Mouse (Mus musculus) urinary bladder, adult 18-20 months (tissue): ENCODE measurements around the gene Man1a.

Source experiments
- DNase-seq, 2 experiments: peaks; one replicate each; pipeline ENCODE4 v3.0.0; 2022; ENCODE audit warnings: low spot score in 2 of 2, mixed read lengths in 2 of 2

The Man1a gene

GRCm38 (mm10) chr10:53915719-53916118 lies 160.7 kb downstream of the Man1a start:
- DNase-seq: no peak

DNA sequence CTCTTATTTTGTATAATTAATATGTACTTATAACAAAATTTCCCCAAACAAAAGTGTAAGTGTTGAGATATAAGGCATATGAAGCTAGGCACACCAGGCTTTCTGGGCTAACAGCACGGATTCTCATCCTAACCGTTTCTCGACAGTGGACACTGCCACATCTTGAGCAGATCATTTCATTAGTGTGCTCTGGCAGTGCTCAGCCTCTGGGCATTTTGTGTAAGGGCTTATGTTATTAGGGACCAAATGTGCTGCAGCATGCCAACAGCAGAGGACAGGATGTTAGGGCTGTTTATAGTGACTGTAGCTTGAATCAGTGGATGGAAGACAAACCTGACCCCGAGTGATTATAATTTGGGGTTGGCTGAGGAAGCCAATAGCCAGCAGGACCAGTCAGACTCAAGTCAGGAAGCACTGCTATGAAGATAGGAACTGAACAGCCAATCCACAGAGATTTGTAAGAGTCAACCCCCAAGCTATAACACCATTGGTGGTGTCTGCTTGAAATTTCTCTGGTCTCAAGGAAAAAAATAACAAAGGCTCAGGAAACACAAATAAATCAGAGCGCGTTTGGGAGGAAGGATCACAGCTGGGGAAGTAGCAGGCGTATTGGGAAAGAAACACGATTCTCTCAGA lies 161.3 kb downstream of the Man1a start:
- no peak for DNase-seq

DNA sequence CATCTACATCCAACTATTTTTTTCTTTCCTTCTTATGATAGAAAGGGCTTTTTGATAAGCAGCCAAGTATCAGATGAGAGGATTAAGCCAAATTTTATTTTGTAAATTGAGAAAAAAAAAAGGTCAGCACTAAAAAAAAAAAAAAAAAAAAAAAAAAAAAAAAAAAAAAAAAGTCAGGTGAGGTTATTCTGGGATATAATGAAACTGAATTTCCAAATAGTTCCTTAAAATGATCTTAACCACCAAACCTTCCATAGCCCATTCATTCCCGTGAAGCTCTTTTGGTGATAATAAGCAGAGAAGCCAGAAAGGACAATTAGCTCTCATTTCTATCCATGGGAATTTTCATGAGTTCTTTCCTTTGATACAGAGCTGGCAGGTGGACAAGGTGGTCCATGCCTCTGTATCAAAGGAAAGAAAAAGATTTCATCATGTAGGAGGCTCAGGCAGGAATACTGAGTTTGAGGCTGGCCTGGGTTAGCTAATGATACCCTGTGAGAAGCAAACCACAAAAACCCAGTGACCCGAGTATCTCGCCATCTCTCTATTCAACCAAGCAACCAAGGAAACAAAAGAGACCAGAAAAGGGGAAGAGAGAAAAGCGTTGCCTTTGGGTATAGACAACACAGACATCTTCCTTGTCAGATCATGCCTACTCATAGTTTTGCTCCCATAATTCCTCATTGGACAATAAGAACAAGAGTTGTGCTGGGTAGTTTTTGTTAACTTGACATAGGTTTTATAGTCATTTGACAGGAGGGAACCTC lies 162.7 kb downstream of the Man1a start:
- DNase-seq: no peak

DNA sequence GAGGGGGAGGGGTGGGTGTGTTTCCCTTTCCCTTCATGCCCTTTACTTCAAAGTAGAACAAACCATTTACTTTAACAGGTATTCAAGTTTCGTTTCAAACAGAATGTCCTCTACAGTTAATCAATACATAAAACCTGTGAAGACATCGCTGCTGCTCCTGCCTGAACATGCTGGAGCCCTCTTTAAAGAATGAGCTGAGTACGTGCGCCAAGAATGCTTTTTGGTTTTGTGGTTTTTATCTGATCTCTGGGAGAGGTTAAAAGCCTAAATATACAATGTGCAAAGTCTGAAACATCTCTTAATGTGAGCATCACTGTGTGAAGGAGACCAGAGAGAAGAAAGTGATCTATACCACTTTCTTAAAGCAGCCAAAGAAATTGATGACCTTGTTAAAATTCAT lies 186.9 kb downstream of the Man1a start:
- peak in 1 of 2 experiments; percentile 44 for DNase-seq

DNA sequence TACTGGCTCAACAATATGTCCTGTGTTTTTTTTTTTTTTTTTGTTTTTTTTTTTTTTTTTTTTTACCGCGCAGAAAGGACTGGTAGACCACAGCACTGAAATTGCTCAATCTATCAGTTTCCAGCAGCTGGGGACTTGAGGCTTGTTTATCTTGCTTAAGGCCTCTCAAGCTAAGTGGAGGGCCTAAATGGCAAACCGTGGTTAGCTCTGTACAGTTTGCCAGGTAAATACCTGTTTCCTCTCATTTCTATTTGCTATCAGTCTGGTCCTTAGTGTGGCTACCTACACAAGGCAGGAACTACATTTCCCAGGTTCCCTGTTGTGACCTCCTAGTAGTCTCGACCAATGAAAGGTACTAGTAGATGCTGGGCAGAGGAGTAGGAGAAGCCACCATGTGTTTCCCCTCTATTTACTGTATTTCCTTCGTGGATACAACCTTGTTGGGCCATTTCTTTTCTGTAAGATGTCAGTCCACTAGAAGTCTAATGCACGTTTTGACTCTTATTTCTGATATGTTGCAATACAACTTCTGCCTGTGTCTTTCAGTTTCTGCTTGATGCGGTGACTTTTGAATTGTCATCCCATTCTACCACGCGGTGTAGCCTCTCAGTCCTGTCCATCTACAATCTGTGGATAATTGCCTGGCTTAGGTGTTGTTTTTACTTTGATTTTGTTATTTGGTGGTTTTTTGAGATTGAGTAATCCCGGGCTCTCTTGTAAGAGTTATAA lies 187.9 kb downstream of the Man1a start:
- DNase-seq: no peak

DNA sequence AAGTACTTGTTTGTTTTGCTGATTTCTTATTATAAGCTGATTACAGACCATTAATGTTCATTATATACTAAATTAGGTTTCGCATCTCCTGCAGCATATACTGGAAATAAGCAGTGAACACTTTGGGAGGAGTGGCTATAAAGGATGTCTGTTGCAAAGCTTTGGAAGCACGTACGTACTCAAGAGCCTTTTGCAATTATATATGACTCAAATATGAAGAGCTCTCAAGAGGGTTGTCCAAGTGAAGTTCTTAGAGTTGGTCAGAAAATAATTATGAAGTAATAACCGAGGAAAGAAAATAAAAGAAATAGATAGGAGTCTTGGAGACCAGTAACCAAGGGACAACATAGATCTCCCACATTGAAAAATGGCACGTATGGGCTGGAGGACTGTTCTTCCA lies 189.9 kb downstream of the Man1a start:
- DNase-seq: no peak

DNA sequence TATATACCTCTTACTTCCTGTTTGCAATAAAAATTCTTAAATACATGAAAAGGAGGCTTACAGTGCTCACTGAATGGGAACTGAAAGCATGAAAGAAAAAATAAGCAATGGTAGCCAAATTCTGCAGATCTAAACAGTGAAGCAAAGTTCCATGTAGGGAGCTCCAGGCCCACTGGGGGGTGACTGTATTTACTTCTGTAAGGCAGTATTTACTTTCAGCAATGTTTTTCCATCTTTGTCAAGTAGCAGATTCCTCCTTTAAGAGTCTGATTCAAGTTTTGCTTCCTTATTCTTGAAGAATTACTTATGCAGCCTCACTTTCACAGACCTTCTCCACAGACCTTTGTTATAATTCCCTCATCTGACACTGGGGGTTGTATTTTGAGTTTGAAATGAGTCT lies 195.1 kb downstream of the Man1a start:
- no peak for DNase-seq

DNA sequence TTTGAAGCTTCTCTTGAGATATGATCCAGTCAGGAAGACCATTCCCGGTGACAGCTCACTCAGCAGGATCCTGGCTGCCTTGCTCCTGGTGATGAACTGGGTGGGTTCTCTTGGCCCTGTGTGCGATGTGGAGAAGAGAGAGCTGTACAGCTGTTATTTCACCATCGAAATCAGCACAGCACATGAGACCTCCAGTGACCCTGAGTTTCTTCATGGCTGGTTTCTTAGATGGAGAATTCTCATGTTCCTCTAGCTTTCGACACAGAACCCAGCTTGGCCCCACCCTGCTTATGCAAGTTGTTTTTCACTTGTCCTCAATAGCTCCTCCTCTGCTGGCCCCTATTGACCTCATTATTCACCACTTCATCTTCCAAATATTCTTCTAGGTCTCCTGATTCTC lies 200.5 kb downstream of the Man1a start:
- DNase-seq: peak in 1 of 2 experiments; percentile 66

DNA sequence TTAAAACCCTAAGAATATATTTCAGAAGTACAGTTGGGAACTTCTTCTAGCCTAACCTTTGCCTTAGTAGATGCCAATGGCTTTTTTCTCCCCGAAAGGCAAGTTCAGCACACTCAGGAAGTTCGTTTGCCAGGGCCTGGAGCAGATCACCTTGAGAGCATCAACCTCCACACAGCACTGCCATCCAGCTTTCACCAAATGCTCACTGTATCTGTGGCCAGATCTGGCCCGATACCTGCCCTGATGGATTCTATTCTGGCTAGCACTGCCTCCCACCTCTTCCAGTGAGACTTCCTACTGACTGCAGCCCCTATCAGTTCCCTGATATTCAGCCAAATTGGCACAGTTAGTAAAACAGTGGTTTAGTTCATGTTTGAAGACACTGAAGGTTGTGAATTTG lies 202.2 kb downstream of the Man1a start:
- no peak for DNase-seq

DNA sequence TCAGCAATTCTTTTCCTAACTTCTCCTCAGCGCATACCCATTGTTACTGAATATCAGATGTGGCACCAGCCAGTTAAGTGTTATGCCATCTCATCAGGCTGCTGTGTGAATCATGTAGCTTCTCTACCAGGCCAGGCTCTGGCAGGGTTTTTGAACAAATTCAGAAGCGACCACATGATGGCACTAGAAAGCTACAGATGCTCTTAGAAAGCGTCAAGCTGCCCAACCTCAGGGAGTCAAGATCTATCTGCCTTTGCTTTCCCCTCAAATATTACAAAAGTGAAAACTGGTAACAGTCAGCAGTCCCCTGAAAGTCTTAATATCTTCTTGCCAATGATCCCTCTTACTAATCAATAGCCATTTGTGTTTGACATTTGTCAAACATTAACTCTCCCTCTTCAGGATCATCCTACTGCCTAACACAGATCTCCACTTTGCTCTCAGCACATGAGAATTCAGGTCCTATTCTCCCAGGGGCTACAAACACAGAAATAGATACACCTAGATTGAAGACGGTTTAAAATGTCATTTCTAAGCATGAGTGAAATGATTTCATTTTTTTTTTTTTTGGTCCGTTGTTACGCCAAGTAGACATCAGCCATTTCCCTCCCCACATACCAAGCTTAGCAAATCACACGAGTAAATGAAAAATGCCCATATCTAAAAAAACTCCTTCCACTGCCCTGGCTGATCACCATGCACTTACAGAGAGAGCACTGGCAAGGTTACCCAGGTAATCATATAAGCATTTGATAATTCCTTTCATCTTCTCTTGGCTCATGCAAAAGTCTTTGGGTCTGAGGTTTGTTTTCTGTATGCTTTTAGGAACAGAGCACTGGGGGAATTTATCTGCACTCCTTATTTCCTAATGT lies 212.7 kb downstream of the Man1a start:
- peak; percentile 28 to 50 for DNase-seq

DNA sequence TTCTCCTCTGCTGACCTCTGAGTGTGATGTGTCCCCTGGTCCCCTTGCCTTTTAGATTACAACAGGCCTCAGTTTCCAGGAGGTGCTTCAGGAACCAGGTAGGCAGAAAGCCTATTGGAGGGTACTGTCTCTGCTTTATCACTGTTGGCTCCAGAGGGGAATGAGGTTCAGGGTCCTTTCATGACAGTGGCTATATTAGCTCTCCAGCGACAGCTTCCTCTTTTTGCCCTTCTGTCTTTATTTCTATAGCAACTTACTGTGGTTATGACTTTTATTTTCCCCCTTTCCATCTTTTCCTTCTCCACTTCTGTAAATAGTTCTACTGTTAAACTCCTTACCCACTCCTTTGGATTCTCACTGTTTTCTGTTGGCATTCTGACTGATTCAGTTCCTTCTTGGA lies 216.5 kb downstream of the Man1a start:
- DNase-seq: no peak

DNA sequence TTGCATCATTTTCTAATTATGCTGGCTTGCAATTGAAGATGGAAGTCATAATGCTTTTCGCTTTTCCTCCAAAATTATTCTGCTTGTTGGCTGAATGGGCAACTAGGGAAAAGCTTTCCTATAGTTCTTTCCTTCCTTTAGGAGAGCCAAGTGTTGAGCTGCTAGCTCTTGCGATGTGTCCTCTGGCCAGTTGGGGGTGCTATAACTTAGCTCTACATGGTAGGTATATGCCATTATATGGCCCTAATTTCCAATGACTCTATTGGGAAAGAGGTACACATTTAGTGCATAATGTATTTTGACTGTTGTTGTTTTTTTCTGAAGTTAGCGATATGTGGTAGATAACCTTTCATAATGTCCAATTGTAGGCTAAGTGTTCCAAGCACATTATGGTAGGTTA lies 217.2 kb downstream of the Man1a start:
- DNase-seq: no peak
